Mouse (Mus musculus) cerebellum, adult 11-12 months (tissue): ENCODE measurements around the gene Kcnh4.

ENCODE experiments used
- DNase-seq: peaks from one replicate; pipeline ENCODE4 v3.0.0; 2022

Gene Kcnh4

DNA sequence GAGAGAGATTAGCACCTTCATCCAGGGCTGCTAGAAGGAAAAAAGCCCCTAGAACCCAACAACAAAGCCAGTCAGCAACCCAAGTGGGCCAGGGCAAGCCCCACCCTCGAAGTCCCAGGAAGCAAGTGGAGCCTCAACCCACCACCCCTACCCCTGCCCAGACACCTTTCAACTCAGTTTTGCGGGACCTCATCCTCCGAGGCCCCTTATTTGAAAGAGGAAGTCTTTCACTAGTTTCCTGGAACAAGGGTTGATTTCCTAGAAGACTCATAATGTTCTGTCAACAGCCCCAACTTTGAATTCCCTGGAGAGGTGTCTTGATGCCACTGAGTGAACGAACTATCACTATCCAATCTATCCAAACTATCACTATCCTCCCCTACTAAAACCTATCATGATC, 29.8 kb downstream of the Kcnh4 start:
- DNase-seq: no peak

DNA sequence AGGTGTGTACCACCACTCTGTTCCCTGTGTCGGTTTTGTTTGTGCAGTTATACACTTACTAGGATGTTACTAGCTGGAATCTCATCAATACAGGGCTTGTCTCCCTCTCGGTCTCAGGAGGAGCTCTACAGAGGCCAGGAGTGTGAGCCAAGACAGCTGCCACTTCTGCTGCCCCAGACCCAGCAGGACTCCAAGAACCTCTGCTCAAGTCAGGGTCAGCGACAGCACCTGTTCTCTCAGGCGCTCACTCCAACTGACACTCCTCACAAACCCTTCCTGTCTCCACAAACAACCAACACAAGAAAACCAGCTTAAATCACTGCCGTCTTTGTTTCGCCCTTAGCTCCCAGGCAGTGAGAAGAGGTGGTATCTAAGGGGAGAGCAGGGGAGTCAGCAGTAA, 31.1 kb downstream of the Kcnh4 start:
- no peak for DNase-seq

DNA sequence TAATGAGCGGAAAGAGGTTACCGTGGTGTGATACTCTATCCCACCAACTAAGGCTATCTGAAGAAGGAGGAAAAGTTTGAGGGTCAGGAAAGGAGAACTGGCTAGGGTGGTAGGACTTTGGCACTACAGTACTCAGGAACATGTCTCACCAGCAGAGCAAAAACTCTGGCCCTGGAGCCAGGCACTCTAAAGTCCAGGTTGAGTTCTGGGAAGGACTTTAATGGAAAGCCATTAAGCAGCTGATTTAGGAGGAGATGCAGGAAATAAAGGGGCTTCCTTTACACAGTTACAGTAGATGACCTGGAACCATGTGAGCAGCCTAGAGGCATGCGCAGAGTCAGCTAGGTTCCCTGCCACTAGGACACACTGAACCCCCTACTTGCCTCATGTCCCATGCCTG, 32.5 kb downstream of the Kcnh4 start:
- DNase-seq: no peak

DNA sequence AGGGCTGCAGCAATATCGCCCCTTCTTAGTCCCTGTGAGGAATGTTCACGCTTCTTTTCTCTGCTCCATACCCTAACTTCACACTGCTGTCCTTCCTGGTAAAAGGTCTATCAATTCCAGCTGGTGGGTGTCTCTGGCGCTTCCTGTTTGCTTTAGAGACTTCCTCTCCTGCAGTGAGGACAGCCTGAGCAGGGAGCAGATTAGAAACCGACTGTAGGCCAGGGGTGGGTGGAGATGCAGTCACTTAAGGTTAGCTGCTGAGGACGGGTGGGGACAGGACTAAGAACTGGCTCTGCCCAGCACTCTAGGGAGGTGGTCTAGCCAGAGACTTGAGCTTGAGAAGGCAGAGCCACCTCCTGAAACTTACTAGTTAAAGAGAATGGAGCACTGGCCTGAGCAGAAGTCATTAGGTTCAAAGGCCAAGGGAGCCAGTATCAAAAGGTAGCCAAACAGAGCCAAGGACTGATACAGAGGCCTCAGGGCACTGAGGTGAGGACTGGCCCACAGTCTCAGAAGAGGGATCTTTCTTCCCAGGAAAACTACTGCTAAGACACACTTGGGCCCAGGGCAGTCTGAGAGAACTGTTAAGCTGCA, 34.7 kb downstream of the Kcnh4 start:
- DNase-seq: no peak

DNA sequence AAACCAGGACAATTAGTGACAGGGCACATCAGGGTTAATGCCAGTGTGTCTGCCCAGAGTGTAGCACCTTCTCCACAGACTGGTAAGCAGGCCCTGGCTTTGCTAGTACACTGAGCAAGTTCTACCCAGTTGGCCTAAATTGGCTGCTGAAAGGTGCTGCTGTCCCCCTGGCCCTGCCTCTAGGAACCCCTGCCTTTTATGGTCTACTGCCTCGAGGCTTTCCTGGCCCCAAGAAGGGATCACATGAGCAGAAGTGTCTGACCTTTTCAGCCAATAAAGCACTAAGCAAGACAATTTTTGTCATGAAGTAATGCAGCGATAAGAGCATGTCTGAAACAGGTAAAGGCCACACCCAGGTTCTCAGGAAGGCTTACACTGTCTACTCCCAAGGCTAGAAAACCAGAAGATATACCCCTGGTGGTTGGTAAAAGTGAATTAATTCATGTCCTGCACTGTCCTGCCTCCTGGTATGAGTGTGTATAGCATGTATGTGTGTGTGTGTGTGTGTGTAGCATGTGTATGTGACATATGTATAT, 37.2 kb downstream of the Kcnh4 start:
- no peak for DNase-seq

DNA sequence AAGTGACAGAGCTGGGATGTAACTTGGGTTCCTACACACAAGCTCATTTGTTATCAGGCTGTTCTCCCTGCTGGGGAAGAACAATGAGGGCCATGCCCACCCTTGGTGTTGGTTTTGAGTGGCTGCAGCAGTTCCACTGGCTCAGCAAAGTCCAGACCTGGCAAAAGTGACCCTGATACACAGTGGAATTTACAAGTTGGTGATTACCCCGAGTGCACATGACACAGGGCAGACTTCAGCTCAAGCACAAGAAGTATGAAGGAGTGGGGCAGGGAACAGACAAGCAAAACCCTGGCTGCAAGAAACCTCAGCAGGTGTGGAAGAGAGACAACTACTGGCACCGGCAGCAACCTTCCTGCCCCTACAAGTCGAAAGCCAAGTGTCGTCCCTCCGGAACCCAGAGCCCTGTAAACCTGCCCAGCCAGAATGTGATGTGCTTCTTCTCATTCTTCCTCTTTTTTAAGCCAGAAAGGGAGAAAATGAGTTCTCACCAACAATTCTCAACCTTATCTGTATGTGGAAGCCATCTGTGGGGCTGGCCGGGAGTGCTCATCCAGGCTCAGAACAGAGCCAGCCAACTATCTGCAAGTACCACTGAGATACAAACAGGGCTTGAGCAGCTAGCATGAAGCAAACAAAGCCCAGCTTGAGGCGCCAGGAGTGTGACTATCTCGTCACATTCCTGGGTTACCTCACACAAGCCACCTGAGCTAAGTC, 37.8 kb downstream of the Kcnh4 start:
- no peak for DNase-seq

DNA sequence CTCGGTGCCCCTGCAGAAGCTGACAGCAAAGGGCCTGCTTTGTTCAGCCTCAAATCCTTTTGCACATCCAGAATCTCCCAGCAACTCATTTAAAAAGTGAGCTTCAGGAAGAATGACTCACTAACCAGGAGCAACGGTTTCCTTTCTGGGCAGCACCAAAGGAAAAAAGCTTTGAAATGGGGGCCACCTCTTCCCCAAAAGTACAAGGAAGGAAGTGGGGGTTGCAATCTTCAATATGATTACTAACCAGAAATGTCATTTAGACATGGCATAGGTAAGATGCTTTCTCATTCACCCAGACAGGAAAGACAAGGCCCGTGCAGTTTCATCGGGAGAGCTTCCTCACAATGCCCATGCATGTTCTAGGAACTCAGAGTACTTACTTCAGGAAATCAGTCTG, 38.5 kb downstream of the Kcnh4 start:
- DNase-seq: no peak

DNA sequence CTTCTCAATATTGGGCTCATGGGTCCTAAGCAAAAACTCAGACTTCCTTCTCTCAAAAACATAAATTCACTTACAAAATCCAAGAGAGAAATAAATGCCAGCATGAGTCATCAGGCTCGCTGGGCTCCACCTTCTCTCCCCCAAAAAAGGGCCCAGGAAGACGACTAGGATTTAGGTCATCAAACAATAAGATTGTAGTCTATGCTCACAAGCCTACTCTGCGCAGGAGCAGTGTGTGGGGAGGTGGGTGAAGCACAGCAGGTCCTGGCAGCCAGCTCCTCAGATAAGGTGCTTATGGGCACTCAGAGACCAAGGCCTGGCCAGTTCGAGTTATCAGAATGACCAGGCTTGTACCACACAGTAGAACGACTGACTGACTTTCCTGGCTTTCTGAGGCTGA, 39.4 kb downstream of the Kcnh4 start:
- DNase-seq: no peak

DNA sequence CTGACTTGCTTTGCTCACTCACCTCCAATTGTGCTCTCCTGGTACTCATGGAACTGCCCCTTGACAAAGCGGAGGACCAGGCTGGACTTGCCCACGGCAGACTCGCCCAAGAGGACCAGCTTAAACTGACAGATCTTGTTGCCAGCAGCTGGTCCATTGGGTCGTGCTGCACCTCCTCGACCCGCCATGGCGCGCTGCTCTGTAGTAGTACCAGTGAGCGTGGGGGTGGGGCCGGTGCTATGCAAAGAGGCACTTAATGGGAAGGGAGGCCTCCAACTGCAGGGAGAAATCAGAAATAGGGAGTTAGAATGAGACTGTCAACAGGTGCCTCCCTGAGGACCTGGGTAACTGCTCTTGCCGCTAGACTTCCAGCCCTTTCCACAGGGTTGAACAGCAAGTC, 39.8 kb downstream of the Kcnh4 start:
- DNase-seq: no peak

DNA sequence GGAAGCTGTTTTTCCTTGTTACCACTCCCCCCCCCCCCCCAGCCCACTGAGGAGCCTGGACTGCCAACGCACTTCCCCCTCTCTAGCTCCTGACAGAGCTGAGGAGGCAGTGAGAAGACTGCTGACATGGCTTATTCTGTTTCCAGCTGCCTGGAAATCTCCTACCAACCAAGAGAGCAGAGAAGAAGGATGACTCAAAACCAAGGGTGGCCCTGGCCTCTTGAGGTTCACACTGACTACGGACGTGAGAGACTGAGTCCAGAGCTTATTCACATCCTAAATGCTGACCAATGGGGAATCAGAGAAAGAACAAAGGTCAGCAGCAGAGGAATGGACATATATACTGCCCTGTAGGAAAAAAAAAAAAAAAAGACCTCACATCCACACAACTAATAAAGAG, 40.4 kb downstream of the Kcnh4 start:
- no peak for DNase-seq

DNA sequence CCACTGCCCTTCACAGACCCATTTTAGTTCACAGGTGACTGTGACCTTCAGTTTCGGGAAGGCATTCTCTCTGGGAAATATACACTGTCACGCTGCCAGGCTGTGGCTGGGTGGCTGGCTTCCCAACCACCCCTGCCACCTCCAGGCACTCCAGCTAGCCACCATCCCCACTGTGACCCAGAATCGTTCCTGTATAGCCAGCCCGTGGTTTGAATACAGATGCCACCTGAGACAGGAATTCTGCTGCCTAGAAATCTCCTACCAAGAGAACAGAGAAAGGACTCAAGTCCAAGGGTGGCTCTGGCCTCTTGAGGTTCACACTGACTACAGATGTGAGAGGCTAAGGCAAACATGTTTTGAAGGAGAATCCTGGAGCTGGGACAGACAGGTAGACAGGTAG, 40.9 kb downstream of the Kcnh4 start:
- DNase-seq: no peak

DNA sequence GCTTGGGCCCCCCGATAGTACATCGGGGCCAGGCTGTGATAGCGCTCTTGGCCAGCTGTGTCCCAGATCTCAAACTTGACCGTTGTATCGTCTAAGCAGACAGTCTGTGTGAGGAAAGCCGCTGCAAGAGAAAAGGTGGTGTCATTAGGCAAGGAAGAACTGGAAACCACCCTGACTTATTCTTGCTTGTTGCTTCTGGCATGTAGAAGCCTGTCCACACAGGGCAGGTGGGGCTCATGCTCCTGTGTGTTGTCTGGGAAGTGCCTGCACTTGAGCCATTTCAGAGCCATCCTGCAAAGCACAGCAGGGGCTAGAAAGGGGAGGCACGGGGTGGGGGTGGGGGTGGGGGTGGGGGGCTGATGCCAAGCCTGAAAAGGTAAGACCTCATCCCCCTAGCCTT, 41.3 kb downstream of the Kcnh4 start:
- DNase-seq: no peak

DNA sequence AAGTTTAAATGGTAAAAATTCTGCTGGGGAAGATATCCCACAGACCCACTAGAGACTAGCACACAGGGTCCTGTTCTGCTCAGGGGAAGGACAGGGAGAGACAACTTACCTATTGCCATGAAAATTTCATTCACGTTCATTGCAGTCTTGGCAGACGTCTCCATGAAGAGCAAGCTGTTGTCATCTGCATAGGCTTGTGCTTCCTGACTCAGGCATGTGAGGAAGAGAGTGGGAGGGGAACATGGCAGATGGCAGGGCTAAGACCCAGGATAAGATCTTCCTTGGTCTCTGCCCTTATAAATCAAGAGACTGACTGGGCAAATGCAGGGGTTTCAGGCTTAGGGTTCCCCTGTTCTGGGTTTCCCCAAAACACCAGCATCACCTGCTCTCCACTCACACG, 43.1 kb downstream of the Kcnh4 start:
- no peak for DNase-seq

DNA sequence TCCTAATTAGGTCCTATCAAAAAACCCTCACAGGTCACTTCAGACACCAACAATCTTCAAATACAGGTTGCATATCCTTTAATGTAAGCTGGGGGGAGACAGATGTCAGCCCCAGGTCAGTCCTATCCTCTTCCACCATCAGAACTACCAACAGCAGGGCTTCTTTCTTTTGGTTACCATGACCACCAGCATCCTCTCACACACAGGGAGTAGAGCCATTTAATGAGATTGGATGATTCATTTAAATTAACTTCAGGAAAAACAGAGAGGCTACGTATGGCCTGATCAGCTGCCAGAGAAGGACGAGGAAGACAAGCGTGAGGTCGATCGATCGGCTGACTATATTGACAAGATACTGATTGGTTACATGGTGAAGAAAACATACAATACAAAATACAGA, 44.8 kb downstream of the Kcnh4 start:
- DNase-seq: no peak

DNA sequence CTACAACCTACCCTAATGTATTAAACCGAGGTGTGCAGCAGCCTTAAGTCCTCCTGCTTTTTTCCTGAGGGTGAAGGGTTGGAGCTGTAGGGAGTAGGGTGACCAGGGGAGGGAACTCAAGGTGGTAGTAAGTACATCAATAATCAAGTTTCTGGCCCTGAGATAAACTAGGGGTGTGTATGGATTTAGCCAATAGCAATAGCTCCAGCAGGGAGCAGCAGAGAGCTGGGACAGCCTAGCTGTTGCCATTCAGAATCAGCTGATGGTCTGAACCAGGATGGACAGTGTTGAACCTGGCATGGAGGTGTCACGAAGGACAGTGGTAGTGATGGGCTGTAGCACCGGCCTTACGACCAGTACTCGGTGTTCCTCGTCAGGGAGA, 45.2 kb downstream of the Kcnh4 start:
- peak; percentile 69 for DNase-seq

DNA sequence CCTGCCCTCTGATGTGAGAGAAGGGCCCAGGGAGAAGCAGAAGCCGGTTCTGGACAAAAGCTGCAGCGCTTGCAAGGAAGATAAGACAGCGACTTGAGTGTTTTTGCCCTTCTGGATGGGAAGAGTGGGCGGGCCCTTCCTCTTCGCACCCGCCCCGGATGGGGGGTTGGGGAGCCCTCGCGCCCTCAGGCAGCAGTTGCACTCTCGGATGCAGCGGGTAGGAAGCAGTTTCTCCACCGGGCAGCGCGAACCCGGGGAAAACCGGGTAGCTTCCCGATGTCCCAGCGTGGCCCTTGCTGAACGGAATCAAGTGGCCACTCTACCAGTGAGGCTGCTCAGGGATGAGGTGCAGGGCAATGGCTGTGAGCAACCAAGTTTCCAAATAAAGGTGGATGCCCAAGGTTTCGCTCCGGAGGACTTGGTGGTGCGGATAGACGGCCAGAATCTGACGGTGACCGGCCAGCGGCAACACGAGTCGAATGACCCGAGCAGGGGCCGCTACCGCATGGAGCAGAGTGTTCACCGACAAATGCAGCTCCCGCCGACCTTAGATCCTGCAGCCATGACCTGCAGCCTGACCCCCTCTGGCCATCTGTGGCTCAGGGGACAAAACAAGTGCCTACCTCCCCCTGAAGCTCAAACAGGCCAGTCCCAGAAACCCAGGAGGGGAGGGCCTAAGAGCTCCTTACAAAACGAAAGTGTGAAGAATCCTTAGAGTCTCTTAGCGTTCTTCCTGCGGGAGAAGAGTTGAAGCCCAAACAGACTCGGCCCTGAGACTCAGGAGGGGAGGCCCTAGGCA, 45.8 kb downstream of the Kcnh4 start, which contains the start of gene Hspb9:
Gene Hspb9, plus strand, starts transcription at position 116 of the 799 bp plus-strand sequence.
- peak; percentile 35 for DNase-seq

DNA sequence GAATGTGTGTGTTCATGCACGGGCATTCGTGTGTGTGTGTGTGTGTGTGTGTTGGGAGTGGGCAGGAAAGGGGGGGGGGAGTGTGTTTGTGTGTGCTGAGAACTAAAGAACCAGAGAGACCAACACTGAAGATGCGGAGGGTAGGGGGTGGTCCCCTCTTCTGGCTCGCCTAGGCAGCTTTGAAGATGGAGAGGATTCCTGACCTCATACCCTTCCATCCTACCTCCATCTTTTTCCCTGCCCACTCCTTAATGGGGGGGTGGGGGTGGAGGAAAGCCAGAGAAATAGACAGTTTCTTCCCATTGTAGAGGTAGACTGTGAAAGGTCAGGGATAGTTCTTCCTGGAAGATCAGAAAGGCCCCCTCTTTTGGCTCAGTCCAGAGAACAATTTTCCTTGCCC, 46.6 kb downstream of the Kcnh4 start:
- DNase-seq: no peak

DNA sequence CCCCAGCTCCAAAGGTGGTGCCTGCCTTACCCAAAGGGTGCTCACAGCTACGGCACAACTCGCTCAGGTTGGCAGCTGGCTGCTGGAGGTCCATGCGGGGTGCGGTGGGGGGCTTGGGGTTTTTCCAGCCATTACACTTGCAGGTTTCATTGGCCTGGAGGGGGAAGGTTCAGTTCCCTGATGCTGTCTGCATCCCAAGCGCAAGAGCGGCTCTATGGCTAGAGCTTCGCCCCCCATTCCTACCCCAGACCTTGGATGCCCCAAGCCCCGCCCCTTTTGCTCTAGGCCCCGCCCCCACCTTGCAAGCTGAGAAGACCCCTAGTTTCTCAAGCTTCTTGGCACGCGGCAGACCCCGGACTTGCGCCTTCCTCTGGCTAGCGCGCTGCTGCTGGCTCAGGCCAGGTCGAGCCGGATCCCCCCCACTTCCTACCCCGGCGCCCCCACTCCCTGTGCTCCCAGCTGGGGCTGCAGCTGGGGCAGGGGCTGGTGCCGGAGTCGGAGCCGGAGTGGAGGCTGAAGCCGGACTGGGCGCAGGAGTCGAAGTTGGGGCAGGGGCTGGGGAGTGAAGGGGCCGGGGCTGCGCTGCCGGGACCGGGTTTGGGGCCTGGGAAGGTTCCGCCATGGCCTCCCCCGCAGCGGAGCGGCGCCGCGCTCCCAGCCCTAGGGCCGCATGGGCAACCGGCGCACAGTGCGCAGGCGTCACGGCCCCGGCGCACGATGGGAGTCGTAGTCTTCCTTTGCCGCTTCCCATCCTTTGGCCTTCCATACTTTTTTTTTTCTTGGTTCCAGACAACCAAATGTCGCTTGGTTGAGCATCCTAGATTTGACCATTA, 47.7 kb downstream of the Kcnh4 start, which contains the start of gene Kat2a:
Gene Kat2a, minus strand, starts transcription at position 683 of the 833 bp plus-strand sequence.
- DNase-seq: peak; percentile 85

DNA sequence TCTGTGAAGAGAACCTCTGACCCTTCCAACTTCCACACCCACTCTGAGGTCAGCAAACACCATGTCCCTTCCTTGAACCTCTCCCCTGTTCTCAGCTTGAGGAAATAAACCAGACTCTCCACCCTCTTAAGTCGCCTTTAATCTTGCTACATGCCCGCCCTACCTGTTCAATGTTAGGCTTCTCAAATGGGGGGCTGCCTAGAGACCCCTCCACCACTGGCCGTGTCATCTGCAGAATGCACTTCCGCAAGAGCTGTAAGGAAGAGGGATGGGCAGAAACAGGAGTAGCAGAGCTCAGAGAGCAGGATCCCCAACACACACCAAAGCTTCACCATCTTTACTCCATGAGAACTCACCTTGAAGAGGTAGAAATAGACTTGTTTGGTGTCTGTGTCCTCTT, 48.8 kb downstream of the Kcnh4 start:
- DNase-seq: no peak

DNA sequence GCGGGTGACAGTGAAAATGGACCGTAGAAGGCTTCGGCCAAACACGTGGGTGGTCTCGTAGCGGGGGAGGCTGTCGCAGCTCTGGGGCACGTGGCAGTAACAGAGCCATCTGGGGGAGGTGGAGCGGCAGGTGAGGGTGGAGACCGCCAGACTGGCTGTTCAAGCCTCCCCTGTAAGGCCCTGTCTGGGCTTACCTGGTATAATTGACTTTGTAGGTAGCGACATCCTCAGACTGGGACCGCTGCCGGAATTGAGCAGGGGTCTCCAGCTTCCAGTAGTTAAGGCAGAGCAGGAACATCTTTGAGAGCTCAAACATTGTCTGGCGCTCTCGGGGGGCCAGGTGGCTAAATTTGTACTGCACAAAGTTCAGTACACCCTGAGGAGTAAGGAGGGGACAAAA, 49.2 kb downstream of the Kcnh4 start:
- DNase-seq: peak; percentile 37

DNA sequence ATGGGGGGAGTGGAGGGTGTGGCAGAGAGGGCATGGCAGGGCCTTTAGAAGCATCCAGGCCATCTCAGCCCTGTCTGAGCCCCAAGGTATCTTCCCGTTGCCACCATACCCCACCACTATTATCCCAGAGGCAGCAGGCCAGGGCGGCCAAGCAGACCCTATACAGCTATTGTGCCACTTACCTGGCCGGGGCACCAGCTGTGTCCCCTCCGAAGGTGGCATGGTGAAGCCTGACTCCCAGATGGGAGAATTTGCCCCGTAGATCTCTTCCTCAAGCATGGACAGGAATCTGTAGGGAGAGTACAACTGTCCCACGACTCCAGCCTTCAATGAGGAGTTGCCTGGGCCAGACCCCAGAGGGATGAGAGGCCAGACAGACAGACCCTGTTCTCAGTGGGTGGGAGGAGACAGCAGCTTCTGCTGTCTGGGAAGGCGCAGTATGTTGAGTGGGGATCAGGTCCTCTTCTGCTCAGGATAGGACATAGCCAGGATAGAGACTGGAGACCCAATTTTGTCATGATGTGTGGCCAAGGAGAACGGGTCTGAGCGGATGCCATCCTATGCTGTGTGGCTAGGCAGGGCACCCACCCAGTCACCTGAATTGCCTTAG, 50.4 kb downstream of the Kcnh4 start:
- DNase-seq: no peak

DNA sequence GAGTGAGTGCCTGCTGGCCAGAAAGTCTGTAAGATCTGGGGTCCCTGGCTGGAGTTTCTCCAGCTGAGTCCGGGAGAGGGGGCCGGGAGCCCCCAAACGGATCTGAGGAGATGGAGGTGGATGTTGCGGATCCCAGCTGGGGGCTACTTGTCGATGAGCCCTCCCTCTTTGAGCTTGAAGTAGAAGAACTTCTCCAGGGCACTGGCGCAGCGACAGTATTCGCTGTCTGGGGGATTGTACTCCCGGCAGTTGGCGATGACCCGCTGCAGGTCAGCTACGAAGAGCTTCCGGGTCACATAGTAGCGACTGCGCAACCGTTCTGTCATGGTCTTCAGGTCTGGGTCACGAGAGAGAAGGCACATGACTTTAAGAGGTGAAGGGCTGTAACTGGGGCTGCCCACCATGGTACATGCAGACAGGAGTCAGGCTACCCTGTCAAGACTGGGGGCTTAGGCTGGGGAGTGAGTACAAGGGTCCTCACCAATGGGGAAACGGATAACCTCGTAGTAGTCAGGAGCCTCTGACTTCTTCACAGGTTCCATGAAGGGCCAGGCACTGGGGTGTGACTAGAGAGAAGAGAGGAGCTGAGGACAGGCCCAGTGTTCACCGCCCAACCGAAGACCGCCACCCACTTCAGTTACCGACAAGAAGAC, 54.5 kb downstream of the Kcnh4 start:
- DNase-seq: no peak
